Mouse (Mus musculus): ENCODE measurements around the gene Gaa. TPM values are rescaled to one million over a fixed set of nuclear protein-coding genes. Genes with fewer than 3 reads are reported as not detected.
A peak's percentile ranks its signal among the peaks of the same experiment; 100 is the strongest.
"Not testable (repeated sequence)": the region's sequence is repeated elsewhere in the genome, so short reads cannot be mapped to it uniquely, and the experiment has no call there.

Gene Gaa
- polyA plus RNA-seq, 1 experiment from 2014 or later = 105 TPM

GRCm38 (mm10) chr11:119258572-119259322 lies 8.9 kb upstream of the Gaa start:
- H3K27ac ChIP-seq (replicated peaks) = peak overlapping the region; percentile 21
- H3K9ac ChIP-seq = no peak overlapping the region
- H3K4me3 ChIP-seq = peak overlapping the region; percentile 29
- H3K27me3 ChIP-seq = no peaks in the 10 kb centered on the region
- ATAC-seq (ENCODE audit: low FRiP score, low read depth) = peak; percentile 54; the same call in 1 of the 2 replicates
- no peaks in the 10 kb centered on the region for H3K9me3 ChIP-seq
- H3K4me2 ChIP-seq = peak overlapping the region; percentile 47
- 71% methylated on average over 23 of the region's 23 CpGs for WGBS
- no peaks in the 10 kb centered on the region for H3K4me1 ChIP-seq (replicated peaks)
- peaks cover 8% of the 10 kb centered on the region for H3K36me3 ChIP-seq

- ATAC-seq (ENCODE audit: low FRiP score, low read depth) = no peak
These were observed 7.7 kb upstream of the Gaa start for GRCm38 (mm10) chr11:119259977-119260376.

GRCm38 (mm10) chr11:119264413-119264812 lies 3.3 kb upstream of the Gaa start:
- H3K4me2 ChIP-seq = no peak overlapping the region
- ATAC-seq (ENCODE audit: low FRiP score, low read depth) = no peak
- H3K27me3 ChIP-seq = no peaks in the 10 kb centered on the region
- 91% methylated on average over 13 of the region's 13 CpGs for WGBS
- H3K4me3 ChIP-seq = no peak overlapping the region
- H3K36me3 ChIP-seq = peaks cover 13% of the 10 kb centered on the region
- H3K4me1 ChIP-seq (replicated peaks) = peaks cover 21% of the 10 kb centered on the region
- H3K27ac ChIP-seq (replicated peaks) = no peak overlapping the region
- H3K9ac ChIP-seq = no peak overlapping the region
- no peaks in the 10 kb centered on the region for H3K9me3 ChIP-seq

More at GRCm38 (mm10) chr11:119259977-119260376, 7.7 kb upstream of the Gaa start:
- peaks cover 13% of the 10 kb centered on the region for H3K36me3 ChIP-seq
- H3K4me1 ChIP-seq (replicated peaks) = no peaks in the 10 kb centered on the region
- H3K4me2 ChIP-seq = no peak overlapping the region
- no peaks in the 10 kb centered on the region for H3K27me3 ChIP-seq
- no peaks in the 10 kb centered on the region for H3K9me3 ChIP-seq
- no peak overlapping the region for H3K27ac ChIP-seq (replicated peaks)
- H3K9ac ChIP-seq = no peak overlapping the region
- WGBS = 90% methylated on average over 8 of the region's 8 CpGs
- H3K4me3 ChIP-seq = no peak overlapping the region

- Histone ChIP-seq H3K9me3 (no peaks in the 10 kb centered on the region), H3K36me3 (peaks cover 13% of the 10 kb centered on the region), H3K27ac (replicated peaks) (no peak overlapping the region), H3K4me1 (replicated peaks) (peaks cover 32% of the 10 kb centered on the region), H3K9ac (no peak overlapping the region), H3K4me3 (no peak overlapping the region), H3K4me2 (no peak overlapping the region), H3K27me3 (no peaks in the 10 kb centered on the region)
- WGBS = 83% methylated on average over 7 of the region's 7 CpGs
- no peak for ATAC-seq (ENCODE audit: low FRiP score, low read depth)
These were observed 1.9 kb upstream of the Gaa start for GRCm38 (mm10) chr11:119265811-119266210.

- no peaks in the 10 kb centered on the region for H3K27me3 ChIP-seq
- H3K4me2 ChIP-seq = peak overlapping the region; percentile 78
- peaks cover 15% of the 10 kb centered on the region; the same call in 1 of the 2 replicates for H3K36me3 ChIP-seq
- ATAC-seq (ENCODE audit: low FRiP score, low read depth) = peak; percentile 68
- H3K9ac ChIP-seq = peak overlapping the region; percentile 72; the same call in 1 of the 2 replicates
- WGBS = 39% methylated on average over 6 of the region's 6 CpGs
- H3K27ac ChIP-seq (replicated peaks) = peak overlapping the region; percentile 76
- H3K9me3 ChIP-seq = no peaks in the 10 kb centered on the region
- peak overlapping the region; percentile 57; the same call in 1 of the 2 replicates for H3K4me3 ChIP-seq
- H3K4me1 ChIP-seq (replicated peaks) = peaks cover 34% of the 10 kb centered on the region
These were observed 429 bp upstream of the Gaa start for GRCm38 (mm10) chr11:119267241-119267674.

- peak overlapping the region; percentile 76; the same call in 1 of the 2 replicates for H3K27ac ChIP-seq (replicated peaks)
These were observed 989 bp downstream of the Gaa start for GRCm38 (mm10) chr11:119268557-119269195.

GRCm38 (mm10) chr11:119272492-119272891 lies 4.8 kb downstream of the Gaa start:
- H3K27me3 ChIP-seq; H3K9ac ChIP-seq; H3K9me3 ChIP-seq; H3K4me3 ChIP-seq; H3K4me2 ChIP-seq; H3K27ac ChIP-seq (replicated peaks); ATAC-seq (ENCODE audit: low FRiP score, low read depth): not testable (repeated sequence)
- H3K4me1 ChIP-seq (replicated peaks) = peaks cover 30% of the 10 kb centered on the region
- WGBS = 76% methylated on average over 3 of the region's 3 CpGs
- peaks cover 36% of the 10 kb centered on the region for H3K36me3 ChIP-seq

More at GRCm38 (mm10) chr11:119268557-119269195, 989 bp downstream of the Gaa start:
- no peak for ATAC-seq (ENCODE audit: low FRiP score, low read depth)
- H3K4me2 ChIP-seq = peak overlapping the region; percentile 78
- peak overlapping the region; percentile 57 for H3K4me3 ChIP-seq
- WGBS = 72% methylated on average over 16 of the region's 16 CpGs
- no peaks in the 10 kb centered on the region for H3K9me3 ChIP-seq
- H3K9ac ChIP-seq = peak overlapping the region; percentile 72
- H3K36me3 ChIP-seq = peaks cover 21% of the 10 kb centered on the region; the same call in 1 of the 2 replicates
- H3K27me3 ChIP-seq = no peaks in the 10 kb centered on the region
- H3K4me1 ChIP-seq (replicated peaks) = peaks cover 34% of the 10 kb centered on the region

GRCm38 (mm10) chr11:119273186-119273930 lies 5.7 kb downstream of the Gaa start:
- H3K4me2 ChIP-seq = no peak overlapping the region
- 89% methylated on average over 8 of the region's 8 CpGs for WGBS
- peaks cover 23% of the 10 kb centered on the region for H3K4me1 ChIP-seq (replicated peaks)
- H3K27ac ChIP-seq (replicated peaks) = no peak overlapping the region
- peaks cover 36% of the 10 kb centered on the region for H3K36me3 ChIP-seq
- no peak overlapping the region for H3K9ac ChIP-seq
- no peaks in the 10 kb centered on the region for H3K27me3 ChIP-seq
- no peak for ATAC-seq (ENCODE audit: low FRiP score, low read depth)
- H3K9me3 ChIP-seq = no peaks in the 10 kb centered on the region
- H3K4me3 ChIP-seq = no peak overlapping the region

- Histone ChIP-seq H3K36me3 (peaks cover 49% of the 10 kb centered on the region), H3K27ac (replicated peaks) (no peak overlapping the region), H3K9ac (no peak overlapping the region), H3K4me2 (no peak overlapping the region), H3K4me1 (replicated peaks) (no peaks in the 10 kb centered on the region), H3K27me3 (no peaks in the 10 kb centered on the region), H3K4me3 (no peak overlapping the region), H3K9me3 (no peaks in the 10 kb centered on the region)
- no peak for ATAC-seq (ENCODE audit: low FRiP score, low read depth)
- WGBS = 89% methylated on average over 15 of the region's 15 CpGs
These were observed 13.3 kb downstream of the Gaa start for GRCm38 (mm10) chr11:119281030-119281429.

- Histone ChIP-seq H3K4me1 (replicated peaks) (no peaks in the 10 kb centered on the region), H3K9ac (no peak overlapping the region), H3K27me3 (no peaks in the 10 kb centered on the region), H3K9me3 (no peaks in the 10 kb centered on the region), H3K4me3 (no peak overlapping the region), H3K36me3 (peaks cover 67% of the 10 kb centered on the region), H3K27ac (replicated peaks) (no peak overlapping the region), H3K4me2 (no peak overlapping the region)
- 66% methylated on average over 9 of the region's 9 CpGs for WGBS
- ATAC-seq (ENCODE audit: low FRiP score, low read depth) = no peak; the same call in 1 of the 2 replicates
These were observed 18.3 kb downstream of the Gaa start for GRCm38 (mm10) chr11:119285791-119286527.

- no peaks in the 10 kb centered on the region for H3K4me1 ChIP-seq (replicated peaks)
- 92% methylated on average over 20 of the region's 20 CpGs for WGBS
- H3K27me3 ChIP-seq = no peaks in the 10 kb centered on the region
- H3K9ac ChIP-seq = no peak overlapping the region
- H3K4me3 ChIP-seq = no peak overlapping the region
- H3K9me3 ChIP-seq = no peaks in the 10 kb centered on the region
- ATAC-seq (ENCODE audit: low FRiP score, low read depth) = no peak
- H3K36me3 ChIP-seq = peaks cover 71% of the 10 kb centered on the region
- no peak overlapping the region for H3K4me2 ChIP-seq
- no peak overlapping the region for H3K27ac ChIP-seq (replicated peaks)
These were observed 19.7 kb downstream of the Gaa start for GRCm38 (mm10) chr11:119287207-119287992.
